Mouse (Mus musculus) embryonic facial prominence, embryonic 14.5 days (tissue): ENCODE results near the gene Eml2. TPM values are rescaled to one million over a fixed set of nuclear protein-coding genes. Genes with fewer than 3 reads are reported as not detected.

Source experiments
- ATAC-seq: fragments of 200-750 bp; cut with Nextera tagmentation; 2 replicates; pipeline ENCODE4 v1.8.0; 2017; ENCODE audit warnings: low read depth, moderate number of reproducible peaks, moderate TSS enrichment
- DNase-seq: peaks from one replicate; pipeline ENCODE4 v3.0.0-alpha.2; 2015; ENCODE audit warnings: low spot score
- H3K27ac ChIP-seq: fragments of 300-500 bp; sonication (generic); replicated peaks from 2 replicates; pipeline ENCODE4 v1.5.1; 2014; ENCODE audit warnings: low read depth, mild to moderate bottlenecking, low read length, moderate library complexity
- H3K27me3 ChIP-seq: fragments of 300-500 bp; sonication (generic); replicated peaks from 2 replicates; pipeline ENCODE4 v1.6.1; 2014; ENCODE audit warnings: low read length; ENCODE audit not compliant: control insufficient read depth, insufficient read depth
- H3K36me3 ChIP-seq: fragments of 300-500 bp; sonication (generic); 2 replicates; pipeline ENCODE4 v1.6.1; 2014; ENCODE audit warnings: low read length, mixed read lengths; ENCODE audit not compliant: control insufficient read depth, insufficient read depth
- H3K4me1 ChIP-seq: fragments of 300-500 bp; sonication (generic); 2 replicates; pipeline ENCODE4 v1.6.1; 2014; ENCODE audit warnings: antibody characterized with exemption, low read length; ENCODE audit not compliant: control insufficient read depth, insufficient read depth
- H3K4me2 ChIP-seq: fragments of 300-500 bp; sonication (generic); 2 replicates; pipeline ENCODE4 v1.6.1; 2014; ENCODE audit warnings: low read depth, mild to moderate bottlenecking, low read length, moderate library complexity, mixed read lengths
- H3K4me3 ChIP-seq: fragments of 300-500 bp; sonication (generic); 2 replicates; pipeline ENCODE4 v1.5.1; 2014; ENCODE audit warnings: low read depth, mild to moderate bottlenecking, low read length
- H3K9ac ChIP-seq: fragments of 300-500 bp; sonication (generic); 2 replicates; pipeline ENCODE4 v1.6.1; 2014; ENCODE audit warnings: low read depth, mild to moderate bottlenecking, low read length, moderate library complexity, mixed read lengths
- H3K9me3 ChIP-seq: fragments of 300-500 bp; sonication (generic); 2 replicates; pipeline ENCODE4 v1.6.1; 2016; ENCODE audit warnings: low read length; ENCODE audit not compliant: control insufficient read depth
- whole genome bisulfite sequencing: fragments of 180-500 bp; shearing (Covaris S2); extraction: QIAGEN DNeasy Blood & Tissue Kit; methylation state at CpG from one replicate; pipeline ENCODE4 v1.1.7; 2014; 5-methylcytosine and 5-hydroxymethylcytosine counted together
- polyA plus RNA-seq: library from polyadenylated mRNA; unstranded; fragments of >200 nt; fragmentation: Nextera tagmentation; extraction: Ambion mirVana; gene quantifications from 2 replicates; pipeline ENCODE4 v1.2.1, GENCODE M21; 2014

Gene Eml2
- polyA plus RNA-seq, 1 experiment from 2014 or later, result 4.2 TPM

GRCm38 (mm10) chr7:19165656-19166423 lies 10.4 kb upstream of the Eml2 start, which contains the start of gene Gipr:
TSS of gene Gipr (minus strand) at chr7:19166127.
- no peak within 1 kb of the TSS for H3K4me3 ChIP-seq
- no peaks in the 10 kb centered on the region for H3K9me3 ChIP-seq
- peak within 1 kb of the TSS; percentile 38 for H3K4me2 ChIP-seq
- 13% methylated on average over 13 of the region's 14 CpGs for WGBS
- DNase-seq (no peak), ATAC-seq (no peak)
- H3K27ac ChIP-seq, result no peak within 1 kb of the TSS
- H3K36me3 ChIP-seq, result no peaks in the 10 kb centered on the region
- H3K27me3 ChIP-seq, result peaks cover 17% of the 10 kb centered on the region
- 0 out of 2 replicates have a peak within 1 kb of the TSS, but pooled peaks have one; percentile 6 for H3K9ac ChIP-seq
- peaks cover 11% of the 10 kb centered on the region; the same call in 1 of the 2 replicates for H3K4me1 ChIP-seq

GRCm38 (mm10) chr7:19166990-19167389 lies 9.2 kb upstream of the Eml2 start:
- no peak overlapping the region for H3K9ac ChIP-seq
- peaks cover 15% of the 10 kb centered on the region; the same call in 1 of the 2 replicates for H3K4me1 ChIP-seq
- peaks cover 17% of the 10 kb centered on the region for H3K27me3 ChIP-seq
- H3K27ac ChIP-seq, result no peak overlapping the region
- no peaks in the 10 kb centered on the region for H3K36me3 ChIP-seq
- H3K9me3 ChIP-seq, result no peaks in the 10 kb centered on the region
- DNase-seq (no peak), ATAC-seq (no peak)
- 82% methylated on average over 3 of the region's 3 CpGs for WGBS
- no peak overlapping the region for H3K4me3 ChIP-seq
- no peak overlapping the region for H3K4me2 ChIP-seq

- Histone ChIP-seq H3K27ac (no peak overlapping the region), H3K9ac (no peak overlapping the region), H3K27me3 (peaks cover 12% of the 10 kb centered on the region), H3K36me3 (no peaks in the 10 kb centered on the region), H3K4me2 (no peak overlapping the region), H3K4me1 (peaks cover 15% of the 10 kb centered on the region), H3K4me3 (no peak overlapping the region), H3K9me3 (no peaks in the 10 kb centered on the region)
- no peak for ATAC-seq
- no peak for DNase-seq
- 60% methylated on average over 10 of the region's 10 CpGs for WGBS
Observed at GRCm38 (mm10) chr7:19169506-19169905, 6.7 kb upstream of the Eml2 start.

GRCm38 (mm10) chr7:19170142-19170541 lies 6.1 kb upstream of the Eml2 start:
- Histone ChIP-seq H3K4me1 (peaks cover 11% of the 10 kb centered on the region), H3K27me3 (peaks cover 6% of the 10 kb centered on the region), H3K36me3 (no peaks in the 10 kb centered on the region), H3K4me3 (no peak overlapping the region), H3K9ac (no peak overlapping the region), H3K9me3 (no peaks in the 10 kb centered on the region), H3K27ac (no peak overlapping the region), H3K4me2 (no peak overlapping the region)
- 0 out of 2 replicates have a peak, but pooled peaks have one; percentile 28 for ATAC-seq
- 50% methylated on average over 8 of the region's 8 CpGs for WGBS
- DNase-seq, result peak; percentile 76

GRCm38 (mm10) chr7:19171831-19172230 lies 4.4 kb upstream of the Eml2 start:
- Histone ChIP-seq H3K36me3 (no peaks in the 10 kb centered on the region), H3K4me3 (no peak overlapping the region), H3K27me3 (peaks cover 21% of the 10 kb centered on the region), H3K9ac (no peak overlapping the region; the same call in 1 of the 2 replicates), H3K9me3 (no peaks in the 10 kb centered on the region), H3K4me2 (no peak overlapping the region; the same call in 1 of the 2 replicates), H3K4me1 (peaks cover 10% of the 10 kb centered on the region; the same call in 1 of the 2 replicates), H3K27ac (peak overlapping the region; percentile 28)
- 44% methylated on average over 8 of the region's 8 CpGs for WGBS
- DNase-seq (no peak), ATAC-seq (no peak)

GRCm38 (mm10) chr7:19172874-19173273 lies 3.3 kb upstream of the Eml2 start:
- Histone ChIP-seq H3K4me3 (peak overlapping the region; percentile 34), H3K27ac (0 out of 2 replicates have a peak overlapping the region, but pooled peaks have one; percentile 24), H3K36me3 (no peaks in the 10 kb centered on the region), H3K27me3 (peaks cover 31% of the 10 kb centered on the region), H3K9me3 (no peaks in the 10 kb centered on the region), H3K9ac (peak overlapping the region; percentile 54), H3K4me2 (peak overlapping the region; percentile 62), H3K4me1 (peaks cover 10% of the 10 kb centered on the region; the same call in 1 of the 2 replicates)
- peak; percentile 60 for ATAC-seq
- peak; percentile 92 for DNase-seq
- WGBS, result 3% methylated on average over 16 of the region's 17 CpGs

GRCm38 (mm10) chr7:19176516-19176947 lies 311 bp downstream of the Eml2 start:
- Histone ChIP-seq H3K9ac (peak overlapping the region; percentile 26; the same call in 1 of the 2 replicates), H3K4me3 (peak overlapping the region; percentile 30), H3K27me3 (peaks cover 59% of the 10 kb centered on the region), H3K36me3 (no peaks in the 10 kb centered on the region), H3K4me1 (peaks cover 13% of the 10 kb centered on the region; the same call in 1 of the 2 replicates), H3K9me3 (no peaks in the 10 kb centered on the region), H3K27ac (no peak overlapping the region), H3K4me2 (peak overlapping the region; percentile 39)
- DNase-seq (no peak), ATAC-seq (no peak)
- WGBS, result 5% methylated on average over 18 of the region's 21 CpGs

GRCm38 (mm10) chr7:19177216-19177615 lies 995 bp downstream of the Eml2 start:
- Histone ChIP-seq H3K4me1 (peaks cover 12% of the 10 kb centered on the region; the same call in 1 of the 2 replicates), H3K27me3 (peaks cover 59% of the 10 kb centered on the region), H3K4me2 (no peak overlapping the region), H3K27ac (no peak overlapping the region), H3K9me3 (no peaks in the 10 kb centered on the region), H3K9ac (no peak overlapping the region), H3K4me3 (no peak overlapping the region), H3K36me3 (no peaks in the 10 kb centered on the region)
- DNase-seq (no peak), ATAC-seq (no peak)
- 70% methylated on average over 7 of the region's 7 CpGs for WGBS
